Mouse (Mus musculus) forebrain, embryonic 13.5 days (tissue): ENCODE data around the gene Cd28. TPM values are rescaled to one million over a fixed set of nuclear protein-coding genes. Genes with fewer than 3 reads are reported as not detected.

Experiments
- ATAC-seq: fragments of 200-750 bp; cut with Nextera tagmentation; 2 replicates; pipeline ENCODE4 v1.8.0; 2017
- H3K27ac ChIP-seq: fragments of 300-500 bp; sonication (generic); 2 replicates; pipeline ENCODE4 v1.5.1; 2015; ENCODE audit warnings: inconsistent platforms, mild to moderate bottlenecking, moderate library complexity
- H3K27me3 ChIP-seq: fragments of 300-500 bp; sonication (generic); 2 replicates; pipeline ENCODE4 v1.6.1; 2015; ENCODE audit warnings: mild to moderate bottlenecking, inconsistent platforms
- H3K36me3 ChIP-seq: fragments of 300-500 bp; sonication (generic); 2 replicates; pipeline ENCODE4 v1.6.1; 2015; ENCODE audit warnings: mild to moderate bottlenecking, inconsistent platforms; ENCODE audit not compliant: poor library complexity, severe bottlenecking
- H3K4me1 ChIP-seq: fragments of 300-500 bp; sonication (generic); 2 replicates; pipeline ENCODE4 v1.6.1; 2015; ENCODE audit warnings: inconsistent platforms
- H3K4me2 ChIP-seq: fragments of 300-500 bp; sonication (generic); 2 replicates; pipeline ENCODE4 v1.6.1; 2015; ENCODE audit warnings: inconsistent platforms, mild to moderate bottlenecking, moderate library complexity
- H3K4me3 ChIP-seq: fragments of 300-500 bp; sonication (generic); 2 replicates; pipeline ENCODE4 v1.5.1; 2015; ENCODE audit warnings: mild to moderate bottlenecking, inconsistent platforms
- H3K9ac ChIP-seq: fragments of 300-500 bp; sonication (generic); 2 replicates; pipeline ENCODE4 v1.6.1; 2015; ENCODE audit warnings: mild to moderate bottlenecking, inconsistent platforms
- H3K9me3 ChIP-seq: fragments of 300-500 bp; sonication (generic); replicated peaks from 2 replicates; pipeline ENCODE4 v1.6.1; 2016; ENCODE audit warnings: inconsistent platforms
- WGBS: fragments of 180-500 bp; shearing (Covaris S2); methylation state at CpG from one replicate; pipeline ENCODE4 v1.1.7; 2015; 5-methylcytosine and 5-hydroxymethylcytosine counted together
- polyA plus RNA-seq: library from polyadenylated mRNA; unstranded; fragments of >200 nt; fragmentation: Nextera tagmentation; extraction: Ambion mirVana; gene quantifications from 2 replicates; pipeline ENCODE4 v1.2.1, GENCODE M21; 2015

Gene Cd28
- polyA plus RNA-seq, 1 experiment from 2014 or later, result 0.05 TPM

DNA sequence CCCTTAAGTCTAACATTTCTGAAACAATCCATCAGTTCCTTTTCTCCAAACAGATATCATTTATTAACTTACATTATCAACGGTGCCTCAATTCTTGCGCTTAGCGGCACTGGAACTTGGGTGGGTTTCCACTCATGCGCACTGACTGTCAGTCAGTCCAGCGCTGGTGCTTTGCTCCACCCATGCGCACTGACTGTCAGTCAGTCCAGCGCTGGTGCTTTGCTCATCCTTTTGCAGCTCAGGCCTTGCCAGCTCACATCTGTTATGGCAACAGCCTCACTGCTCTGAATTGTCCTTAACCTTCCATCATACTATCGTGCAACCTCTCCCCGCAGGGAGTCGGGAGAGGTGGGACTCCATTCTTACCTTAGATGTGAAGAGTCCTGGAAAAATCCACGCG is 37.4 kb downstream of the Cd28 start:
- ATAC-seq, result no peak
- Histone ChIP-seq H3K36me3 (no peaks in the 10 kb centered on the region), H3K4me2 (no peak overlapping the region), H3K27ac (no peak overlapping the region), H3K4me3 (no peak overlapping the region), H3K27me3 (no peaks in the 10 kb centered on the region), H3K4me1 (no peaks in the 10 kb centered on the region), H3K9ac (no peak overlapping the region), H3K9me3 (no peaks in the 10 kb centered on the region)
- 93% methylated on average over 12 of the region's 12 CpGs for WGBS

DNA sequence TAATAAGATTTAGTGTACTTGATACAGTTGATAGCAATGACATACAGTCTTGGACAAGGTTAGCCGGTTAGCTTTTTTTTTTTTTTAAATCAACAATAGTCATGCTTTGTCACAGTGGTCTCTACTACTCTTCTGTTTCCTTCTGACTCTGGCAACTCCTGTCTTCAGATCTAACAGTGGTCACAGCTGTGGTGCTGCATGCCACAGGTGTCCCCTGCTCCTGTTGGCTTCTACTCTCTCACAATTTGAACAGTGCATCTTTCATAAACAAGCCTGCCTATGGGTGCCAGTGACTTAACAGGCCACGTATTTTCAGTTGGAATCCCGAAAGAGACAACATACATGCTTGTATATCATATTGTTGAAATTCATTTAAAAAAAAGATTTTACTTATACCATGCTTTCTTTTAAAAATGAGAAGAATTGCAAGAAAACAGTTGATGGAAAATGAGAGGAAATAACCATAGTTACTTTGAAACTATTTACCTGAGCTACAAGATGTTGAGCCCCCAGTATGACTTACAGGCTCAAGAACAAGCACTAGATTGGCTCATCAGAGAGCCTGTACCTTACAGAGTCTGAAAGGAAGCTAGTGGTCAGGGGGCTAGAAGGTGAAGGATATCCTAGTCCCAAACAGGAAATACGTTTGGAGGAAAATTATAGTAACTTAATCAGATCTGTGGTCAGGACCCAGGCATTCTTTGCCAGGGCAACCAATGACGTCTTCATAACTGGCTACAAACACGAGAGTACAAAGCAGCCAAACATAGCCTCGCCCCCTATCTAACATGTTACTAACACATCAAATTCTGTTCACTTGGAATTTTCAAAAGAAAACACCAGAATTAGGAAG is 39.0 kb downstream of the Cd28 start:
- ATAC-seq, result no peak
- Histone ChIP-seq H3K27me3 (no peaks in the 10 kb centered on the region), H3K4me1 (no peaks in the 10 kb centered on the region), H3K4me3 (no peak overlapping the region), H3K4me2 (no peak overlapping the region), H3K36me3 (no peaks in the 10 kb centered on the region), H3K27ac (no peak overlapping the region), H3K9me3 (no peaks in the 10 kb centered on the region), H3K9ac (no peak overlapping the region)
- 85% methylated on average over 7 of the region's 7 CpGs for WGBS

DNA sequence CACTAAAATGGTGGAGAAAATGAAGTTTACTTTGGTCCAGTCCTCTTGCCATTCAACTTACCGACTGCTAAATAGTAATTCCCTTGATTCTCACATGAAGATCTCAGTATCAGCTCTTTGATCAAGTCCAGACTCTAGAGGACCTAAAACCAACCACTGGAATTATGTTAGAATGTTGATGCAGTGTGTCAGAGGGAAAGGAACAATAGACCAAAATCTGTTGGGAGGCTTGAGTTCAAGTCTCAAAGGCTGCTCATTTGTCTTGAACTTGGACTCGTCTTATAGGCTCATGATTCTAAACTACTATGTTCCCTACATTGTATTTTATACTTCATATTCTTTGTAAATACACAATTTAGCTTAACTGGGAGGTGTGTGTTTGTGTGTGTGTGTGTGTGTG is 41.0 kb downstream of the Cd28 start:
- no peak overlapping the region for H3K4me2 ChIP-seq
- WGBS, result 94% methylated on average over 2 of the region's 2 CpGs
- no peak for ATAC-seq
- H3K4me1 ChIP-seq, result no peaks in the 10 kb centered on the region
- no peak overlapping the region for H3K9ac ChIP-seq
- no peaks in the 10 kb centered on the region for H3K36me3 ChIP-seq
- no peak overlapping the region for H3K27ac ChIP-seq
- H3K4me3 ChIP-seq, result no peak overlapping the region
- no peaks in the 10 kb centered on the region for H3K27me3 ChIP-seq
- no peaks in the 10 kb centered on the region for H3K9me3 ChIP-seq

DNA sequence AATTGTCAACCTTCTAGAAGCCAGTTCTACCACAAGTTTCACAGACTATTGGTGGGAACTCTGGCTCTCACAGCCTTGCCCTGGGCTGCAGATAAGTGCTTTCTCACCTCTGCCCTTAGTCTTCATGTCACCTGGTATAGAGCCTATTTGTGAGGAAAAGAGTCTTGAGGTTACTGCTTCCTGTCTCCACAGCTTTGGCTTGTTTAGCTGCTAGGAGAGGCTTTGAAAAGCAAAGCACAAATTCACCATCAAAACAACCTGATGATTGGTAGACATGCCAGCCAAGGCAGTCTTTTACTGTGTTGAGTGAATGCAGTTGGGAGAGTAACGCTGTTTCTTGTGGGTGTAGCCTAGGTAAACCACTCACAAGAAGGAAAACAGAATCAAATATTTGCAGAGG is 41.6 kb downstream of the Cd28 start:
- Histone ChIP-seq H3K36me3 (no peaks in the 10 kb centered on the region), H3K4me1 (no peaks in the 10 kb centered on the region), H3K9ac (no peak overlapping the region), H3K27ac (no peak overlapping the region), H3K4me2 (no peak overlapping the region), H3K27me3 (no peaks in the 10 kb centered on the region), H3K9me3 (no peaks in the 10 kb centered on the region), H3K4me3 (no peak overlapping the region)
- no peak for ATAC-seq
- 93% methylated on average over 1 of the region's 1 CpGs for WGBS

DNA sequence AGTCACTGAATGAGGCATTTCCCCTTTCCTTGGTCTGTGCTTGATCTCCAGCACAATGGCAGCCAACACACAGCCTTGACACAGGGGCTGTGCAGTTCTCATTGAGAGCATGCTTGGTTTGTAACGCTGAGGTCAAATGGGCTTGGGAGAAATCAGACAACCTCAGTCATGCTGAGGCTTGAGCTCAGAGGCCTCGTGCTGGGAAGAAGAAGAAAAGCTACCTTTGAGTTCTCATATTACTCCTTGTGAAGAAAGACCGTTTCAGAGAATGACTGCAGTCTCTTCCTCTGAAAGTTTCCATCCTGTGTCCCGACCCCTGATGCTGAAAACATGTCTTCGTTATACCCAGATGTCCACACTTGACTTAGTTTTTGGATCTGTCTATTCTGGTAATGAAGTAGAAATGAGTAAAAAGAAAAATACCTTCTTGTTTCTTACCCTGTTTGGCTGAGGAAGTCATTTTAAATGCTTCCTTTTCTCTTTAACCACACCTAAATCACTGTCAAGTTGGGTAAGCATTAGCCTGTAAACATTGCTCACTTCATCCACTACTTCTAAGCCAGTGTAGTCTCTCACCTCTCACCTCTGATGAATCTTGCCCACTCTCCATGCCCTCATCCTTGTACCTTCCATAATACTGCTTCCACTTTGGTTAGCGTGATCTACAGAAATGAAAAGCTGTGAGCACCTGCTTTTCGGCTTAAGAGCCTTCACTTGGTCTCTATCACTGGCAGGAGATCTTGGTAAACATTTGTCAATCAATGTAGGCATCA is 43.1 kb downstream of the Cd28 start:
- Histone ChIP-seq H3K27ac (no peak overlapping the region), H3K4me2 (no peak overlapping the region), H3K27me3 (no peaks in the 10 kb centered on the region), H3K4me3 (no peak overlapping the region), H3K9me3 (no peaks in the 10 kb centered on the region), H3K36me3 (no peaks in the 10 kb centered on the region), H3K9ac (no peak overlapping the region), H3K4me1 (no peaks in the 10 kb centered on the region)
- no peak for ATAC-seq
- 69% methylated on average over 7 of the region's 7 CpGs for WGBS

DNA sequence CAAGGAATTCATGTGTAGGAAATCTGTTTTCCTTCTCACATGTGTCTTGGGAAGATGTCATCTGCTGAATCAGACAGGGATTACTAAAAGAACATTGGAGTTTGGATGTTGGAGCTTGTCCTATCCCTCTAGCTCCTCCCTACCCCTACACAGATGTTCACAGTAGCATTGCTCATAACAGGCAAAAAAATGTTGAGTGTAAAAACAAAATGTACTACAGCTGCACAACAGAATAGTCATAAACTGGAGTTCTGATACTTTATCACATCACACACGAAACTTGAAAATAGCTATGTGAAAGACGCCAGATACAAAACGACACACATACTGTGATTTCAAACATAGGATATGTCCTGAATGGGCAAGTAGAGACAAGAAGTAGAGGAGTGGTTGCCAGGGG is 43.9 kb downstream of the Cd28 start:
- Histone ChIP-seq H3K4me3 (no peak overlapping the region), H3K4me2 (no peak overlapping the region), H3K27me3 (no peaks in the 10 kb centered on the region), H3K36me3 (no peaks in the 10 kb centered on the region), H3K9ac (no peak overlapping the region), H3K4me1 (no peaks in the 10 kb centered on the region), H3K27ac (no peak overlapping the region), H3K9me3 (no peaks in the 10 kb centered on the region)
- 95% methylated on average over 3 of the region's 3 CpGs for WGBS
- no peak for ATAC-seq

DNA sequence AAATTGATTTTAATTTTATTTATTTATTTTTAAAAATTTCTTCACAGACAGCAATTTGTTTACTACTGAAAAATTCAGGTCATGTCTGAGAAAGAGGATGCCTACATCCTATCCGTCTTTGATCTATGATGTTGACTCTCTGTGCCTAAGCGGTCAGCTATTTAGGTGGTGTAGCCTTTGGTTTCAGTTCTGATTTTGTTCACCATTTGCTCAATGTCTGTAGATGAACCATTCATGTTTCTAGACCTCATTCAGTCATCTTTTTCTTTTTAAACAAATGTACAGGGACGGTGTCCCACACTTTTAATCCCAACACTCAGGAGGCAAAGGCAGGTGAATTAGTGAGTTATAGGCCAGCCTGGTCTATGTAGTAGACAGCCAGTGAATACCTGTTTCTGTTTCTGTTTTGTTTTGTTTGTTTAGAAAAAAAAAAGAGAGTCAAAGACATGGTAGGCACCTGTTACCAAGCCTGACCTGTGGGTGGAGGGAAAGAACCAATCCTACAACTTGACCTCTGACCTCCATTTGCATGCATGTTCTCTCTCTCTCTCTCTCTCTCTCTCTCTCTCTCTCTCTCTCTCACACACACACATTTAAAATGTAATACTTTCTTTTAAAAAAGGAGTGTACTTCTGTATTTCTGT is 45.0 kb downstream of the Cd28 start:
- Histone ChIP-seq H3K9ac (no peak overlapping the region), H3K27me3 (no peaks in the 10 kb centered on the region), H3K9me3 (no peaks in the 10 kb centered on the region), H3K4me2 (no peak overlapping the region), H3K4me3 (no peak overlapping the region), H3K27ac (no peak overlapping the region), H3K36me3 (no peaks in the 10 kb centered on the region), H3K4me1 (no peaks in the 10 kb centered on the region)
- 92% methylated on average over 3 of the region's 3 CpGs for WGBS
- no peak for ATAC-seq

DNA sequence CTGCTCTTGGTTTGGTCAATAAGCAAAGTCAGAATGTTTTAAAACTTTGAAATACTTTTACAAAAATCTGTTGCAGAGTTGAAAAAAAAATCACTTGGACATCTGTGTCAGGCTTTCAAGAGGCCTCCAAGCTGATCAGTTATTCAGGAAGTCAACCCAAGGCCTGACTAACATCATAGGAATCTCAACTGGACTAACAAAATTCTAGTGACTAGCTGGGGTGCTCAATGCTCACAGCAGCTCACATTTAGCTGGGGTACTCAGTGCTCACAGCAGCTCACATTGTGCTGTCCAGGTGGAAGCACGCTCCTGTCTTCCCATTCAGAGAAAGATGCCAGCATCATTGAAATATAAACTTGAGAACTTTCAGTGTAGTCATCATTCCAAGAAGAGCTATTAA is 45.9 kb downstream of the Cd28 start:
- Histone ChIP-seq H3K9ac (no peak overlapping the region), H3K4me1 (no peaks in the 10 kb centered on the region), H3K27ac (no peak overlapping the region), H3K27me3 (no peaks in the 10 kb centered on the region), H3K9me3 (no peaks in the 10 kb centered on the region), H3K4me2 (no peak overlapping the region), H3K4me3 (no peak overlapping the region), H3K36me3 (no peaks in the 10 kb centered on the region)
- no peak for ATAC-seq
- WGBS, result 90% methylated on average over 1 of the region's 1 CpGs

DNA sequence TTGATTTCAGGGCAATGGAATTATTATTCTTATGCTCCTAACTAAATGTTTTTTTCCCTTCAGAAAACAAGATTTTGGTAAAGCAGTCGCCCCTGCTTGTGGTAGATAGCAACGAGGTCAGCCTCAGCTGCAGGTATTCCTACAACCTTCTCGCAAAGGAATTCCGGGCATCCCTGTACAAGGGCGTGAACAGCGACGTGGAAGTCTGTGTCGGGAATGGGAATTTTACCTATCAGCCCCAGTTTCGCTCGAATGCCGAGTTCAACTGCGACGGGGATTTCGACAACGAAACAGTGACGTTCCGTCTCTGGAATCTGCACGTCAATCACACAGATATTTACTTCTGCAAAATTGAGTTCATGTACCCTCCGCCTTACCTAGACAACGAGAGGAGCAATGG is 46.3 kb downstream of the Cd28 start:
- H3K9ac ChIP-seq, result no peak overlapping the region
- H3K9me3 ChIP-seq, result no peaks in the 10 kb centered on the region
- no peaks in the 10 kb centered on the region for H3K36me3 ChIP-seq
- H3K27ac ChIP-seq, result no peak overlapping the region
- no peak for ATAC-seq
- no peak overlapping the region for H3K4me2 ChIP-seq
- H3K27me3 ChIP-seq, result no peaks in the 10 kb centered on the region
- WGBS, result 93% methylated on average over 20 of the region's 20 CpGs
- no peaks in the 10 kb centered on the region for H3K4me1 ChIP-seq
- no peak overlapping the region for H3K4me3 ChIP-seq

DNA sequence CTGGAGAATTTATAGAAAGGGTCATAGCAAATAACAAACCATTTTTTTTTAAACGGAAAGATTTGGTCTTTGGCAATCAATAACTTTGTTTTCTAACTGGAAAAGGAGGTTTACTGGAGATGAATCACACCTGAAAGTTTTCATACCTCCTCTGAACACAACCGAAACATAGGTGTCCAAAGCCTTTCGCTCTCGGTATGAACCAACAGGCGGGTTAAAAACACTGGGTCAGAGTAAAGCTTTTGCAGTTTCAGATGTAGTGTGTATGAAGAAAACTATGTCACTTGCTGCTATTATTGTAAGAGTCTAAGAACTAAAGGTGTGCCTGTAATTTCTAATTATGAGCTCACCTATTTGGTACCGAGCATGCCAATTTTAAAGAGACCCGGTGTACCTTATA is 55.2 kb downstream of the Cd28 start:
- Histone ChIP-seq H3K36me3 (no peaks in the 10 kb centered on the region), H3K9me3 (no peaks in the 10 kb centered on the region), H3K4me3 (no peak overlapping the region), H3K9ac (no peak overlapping the region), H3K4me1 (no peaks in the 10 kb centered on the region), H3K27ac (no peak overlapping the region), H3K27me3 (no peaks in the 10 kb centered on the region), H3K4me2 (no peak overlapping the region)
- 96% methylated on average over 7 of the region's 7 CpGs for WGBS
- no peak for ATAC-seq

DNA sequence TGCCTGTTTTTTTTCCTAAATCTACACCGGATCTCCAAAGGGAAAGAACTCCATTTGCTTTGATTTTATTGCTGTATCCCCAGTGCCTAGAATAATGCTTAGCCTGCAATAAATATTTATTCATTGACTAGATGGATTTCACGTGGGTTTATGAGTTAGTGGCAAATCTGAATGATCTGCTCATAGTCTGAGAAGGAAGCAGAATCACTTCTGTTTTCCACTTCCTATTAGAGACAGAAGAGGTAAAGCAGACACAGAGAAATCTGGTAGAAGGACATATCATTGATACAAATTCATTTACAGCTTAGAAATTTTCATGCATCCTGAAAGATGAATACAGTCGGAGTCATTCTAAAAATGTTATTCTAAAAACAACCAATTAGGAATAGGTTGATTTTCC is 56.6 kb downstream of the Cd28 start:
- Histone ChIP-seq H3K4me3 (no peak overlapping the region), H3K27me3 (no peaks in the 10 kb centered on the region), H3K27ac (no peak overlapping the region), H3K36me3 (no peaks in the 10 kb centered on the region), H3K9ac (no peak overlapping the region), H3K9me3 (no peaks in the 10 kb centered on the region), H3K4me1 (no peaks in the 10 kb centered on the region), H3K4me2 (no peak overlapping the region)
- 89% methylated on average over 3 of the region's 3 CpGs for WGBS
- no peak for ATAC-seq

DNA sequence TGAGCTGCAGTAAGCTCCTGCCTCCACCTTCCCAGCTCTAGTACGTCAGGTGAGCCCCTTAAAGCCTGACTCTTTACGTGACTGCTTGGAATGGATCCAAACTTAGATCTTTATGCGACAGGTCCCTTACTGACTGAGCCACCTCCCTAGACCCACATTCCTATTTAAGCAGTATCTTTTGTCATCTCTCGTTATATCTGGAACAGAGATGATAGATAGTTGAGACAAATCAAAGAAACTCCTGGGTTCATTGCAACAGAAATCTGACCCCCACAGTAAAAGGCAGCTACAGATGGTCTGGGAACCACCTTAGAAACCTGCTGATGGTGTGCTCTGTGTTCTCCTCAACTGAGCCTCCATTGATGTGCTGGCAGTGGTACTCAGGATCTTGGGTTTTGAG is 59.6 kb downstream of the Cd28 start:
- ATAC-seq, result no peak
- Histone ChIP-seq H3K9me3 (no peaks in the 10 kb centered on the region), H3K4me1 (no peaks in the 10 kb centered on the region), H3K4me2 (no peak overlapping the region), H3K4me3 (no peak overlapping the region), H3K27me3 (no peaks in the 10 kb centered on the region), H3K9ac (no peak overlapping the region), H3K27ac (no peak overlapping the region), H3K36me3 (no peaks in the 10 kb centered on the region)
- WGBS, result 85% methylated on average over 4 of the region's 4 CpGs
